Mouse (Mus musculus) MEL (cell line): Measurements from ENCODE around the gene Prmt1. TPM values are rescaled to one million over a fixed set of nuclear protein-coding genes. Genes with fewer than 3 reads are reported as not detected.
A peak's percentile ranks its signal among the peaks of the same experiment; 100 is the strongest.

Experiments used
- DNase-seq: peaks from one replicate; pipeline ENCODE4 v3.0.0; 2011; ENCODE audit warnings: low read depth, low spot score
- H3K27ac ChIP-seq: 2 replicates; pipeline ENCODE4 v1.5.1; 2012; ENCODE audit warnings: low read depth, mild to moderate bottlenecking, control low read depth, low read length, moderate library complexity; ENCODE audit not compliant: control insufficient read depth
- H3K27me3 ChIP-seq, 2 experiments: fragments of 150-350 bp in 1 of 2; sonication (generic) in 1 of 2; 2 replicates each; pipeline ENCODE4 v1.6.1; 2012; ENCODE audit warnings: low read length in 2 of 2, mild to moderate bottlenecking in 2 of 2, improper control_type of control experiment in 1 of 2, moderate library complexity in 1 of 2; ENCODE audit not compliant: insufficient read depth in 2 of 2, control insufficient read depth in 1 of 2
- H3K36me3 ChIP-seq, 2 experiments: 2 replicates each; pipeline ENCODE4 v1.6.1; 2012 to 2014; ENCODE audit warnings: low read length in 2 of 2, improper control_type of control experiment in 1 of 2, inconsistent platforms in 1 of 2, mild to moderate bottlenecking in 1 of 2; ENCODE audit not compliant: insufficient read depth in 2 of 2, control insufficient read depth in 1 of 2
- H3K4me1 ChIP-seq, 2 experiments: fragments of 150-350 bp in 1 of 2; sonication (generic) in 1 of 2; 2 replicates each; pipeline ENCODE4 v1.6.1; 2012; ENCODE audit warnings: low read length in 2 of 2, improper control_type of control experiment in 1 of 2, mild to moderate bottlenecking in 1 of 2; ENCODE audit not compliant: insufficient read depth in 2 of 2, control insufficient read depth in 1 of 2
- H3K4me3 ChIP-seq, 2 experiments: fragments of 150-350 bp in 1 of 2; sonication (generic) in 1 of 2; 2 replicates each; pipeline ENCODE4 v1.5.1; 2012; ENCODE audit warnings: low read depth in 2 of 2, low read length in 2 of 2, mild to moderate bottlenecking in 2 of 2, moderate library complexity in 2 of 2, control low read depth in 1 of 2, improper control_type of control experiment in 1 of 2; ENCODE audit not compliant: control insufficient read depth in 1 of 2, insufficient read depth in 1 of 2
- H3K79me2 ChIP-seq: 2 replicates; pipeline ENCODE4 v1.6.1; 2012; ENCODE audit warnings: mild to moderate bottlenecking, low read length, moderate library complexity; ENCODE audit not compliant: control insufficient read depth, poor library complexity, insufficient read depth
- H3K9ac ChIP-seq: 2 replicates; pipeline ENCODE4 v1.6.1; 2012; ENCODE audit warnings: low read depth, mild to moderate bottlenecking, control low read depth, low read length, moderate library complexity; ENCODE audit not compliant: control insufficient read depth, poor library complexity, severe bottlenecking
- H3K9me3 ChIP-seq: fragments of 150-350 bp; sonication (generic); replicated peaks from 2 replicates; pipeline ENCODE4 v1.6.1; 2012; ENCODE audit warnings: mild to moderate bottlenecking, low read length, improper control_type of control experiment, moderate library complexity; ENCODE audit not compliant: insufficient read depth
- BHLHE40 ChIP-seq: IDR thresholded peaks from 2 replicates; pipeline ENCODE4 v1.6.1; 2012; ENCODE audit warnings: low read depth, mild to moderate bottlenecking, inconsistent platforms, low read length, improper control_type of control experiment, borderline replicate concordance
- CHD2 ChIP-seq: IDR thresholded peaks from 2 replicates; pipeline ENCODE4 v1.6.1; 2011; ENCODE audit warnings: low read length, improper control_type of control experiment
- EP300 ChIP-seq, 2 experiments: IDR thresholded peaks; 2 replicates each; pipeline ENCODE4 v1.6.1; 2011; ENCODE audit warnings: improper control_type of control experiment in 2 of 2, low read length in 2 of 2, low read depth in 1 of 2, mild to moderate bottlenecking in 1 of 2
- GABPA ChIP-seq: IDR thresholded peaks from 2 replicates; pipeline ENCODE4 v1.6.1; 2012; ENCODE audit warnings: low read depth, mild to moderate bottlenecking, inconsistent platforms, low read length, improper control_type of control experiment, moderate library complexity
- HCFC1 ChIP-seq: IDR thresholded peaks from 2 replicates; pipeline ENCODE4 v1.6.1; 2012; ENCODE audit warnings: low read depth, mild to moderate bottlenecking, inconsistent platforms, low read length, improper control_type of control experiment, moderate library complexity
- MAFK ChIP-seq: IDR thresholded peaks from 2 replicates; pipeline ENCODE4 v1.6.1; 2011; ENCODE audit warnings: low read depth, mild to moderate bottlenecking, low read length, improper control_type of control experiment, borderline replicate concordance
- MAX ChIP-seq: IDR thresholded peaks from 2 replicates; pipeline ENCODE4 v1.6.1; 2011; ENCODE audit warnings: low read length, improper control_type of control experiment
- MAZ ChIP-seq: IDR thresholded peaks from 2 replicates; pipeline ENCODE4 v1.6.1; 2012; ENCODE audit warnings: low read depth, mild to moderate bottlenecking, inconsistent platforms, low read length, improper control_type of control experiment
- MEF2A ChIP-seq: IDR thresholded peaks from 2 replicates; pipeline ENCODE4 v1.6.1; 2014; ENCODE audit warnings: low read depth, mild to moderate bottlenecking, inconsistent platforms, low read length, improper control_type of control experiment; ENCODE audit not compliant: poor library complexity, insufficient replicate concordance, severe bottlenecking; ENCODE audit errors: extremely low read depth
- NRF1 ChIP-seq: IDR thresholded peaks from 2 replicates; pipeline ENCODE4 v1.6.1; 2014; ENCODE audit warnings: low read depth, mild to moderate bottlenecking, inconsistent platforms, low read length, improper control_type of control experiment, moderate library complexity; ENCODE audit not compliant: poor library complexity, insufficient read depth, severe bottlenecking
- POLR2AphosphoS5 ChIP-seq: IDR thresholded peaks from 2 replicates; pipeline ENCODE4 v1.6.1; 2012; ENCODE audit warnings: low read depth, borderline replicate concordance, mild to moderate bottlenecking, inconsistent platforms, low read length, moderate library complexity, mixed read lengths
- RAD21 ChIP-seq: IDR thresholded peaks from 2 replicates; pipeline ENCODE4 v1.6.1; 2011; ENCODE audit warnings: mild to moderate bottlenecking, low read depth, low read length, improper control_type of control experiment
- SIN3A ChIP-seq: IDR thresholded peaks from 2 replicates; pipeline ENCODE4 v1.6.1; 2012; ENCODE audit warnings: low read length, improper control_type of control experiment, inconsistent platforms
- SMC3 ChIP-seq: IDR thresholded peaks from 2 replicates; pipeline ENCODE4 v1.6.1; 2011; ENCODE audit warnings: low read depth, low read length, improper control_type of control experiment
- TAL1 ChIP-seq: IDR thresholded peaks from 2 replicates; pipeline ENCODE4 v1.6.1; 2012; ENCODE audit warnings: mild to moderate bottlenecking, inconsistent platforms, low read length, moderate library complexity, mixed read lengths
- TBP ChIP-seq: IDR thresholded peaks from 2 replicates; pipeline ENCODE4 v1.8.0; 2011; ENCODE audit warnings: low read depth, low read length, improper control_type of control experiment
- TCF12 ChIP-seq: IDR thresholded peaks from 2 replicates; pipeline ENCODE4 v1.6.1; 2014; ENCODE audit warnings: low read depth, mild to moderate bottlenecking, inconsistent platforms, low read length, improper control_type of control experiment, moderate library complexity
- UBTF ChIP-seq: IDR thresholded peaks from 2 replicates; pipeline ENCODE4 v1.6.1; 2012; ENCODE audit warnings: low read depth, mild to moderate bottlenecking, inconsistent platforms, low read length, improper control_type of control experiment, moderate library complexity, borderline replicate concordance; ENCODE audit not compliant: insufficient read depth
- USF1 ChIP-seq: IDR thresholded peaks from 2 replicates; pipeline ENCODE4 v1.6.1; 2014; ENCODE audit warnings: low read depth, mild to moderate bottlenecking, inconsistent platforms, low read length, improper control_type of control experiment, moderate library complexity
- USF2 ChIP-seq, 2 experiments: IDR thresholded peaks; 2 replicates each; pipeline ENCODE4 v1.6.1; 2011 to 2012; ENCODE audit warnings: improper control_type of control experiment in 2 of 2, low read length in 2 of 2, borderline replicate concordance in 1 of 2, inconsistent platforms in 1 of 2, low read depth in 1 of 2, mild to moderate bottlenecking in 1 of 2; ENCODE audit not compliant: insufficient read depth in 1 of 2
- ZNF384 ChIP-seq: IDR thresholded peaks from 2 replicates; pipeline ENCODE4 v1.6.1; 2012; ENCODE audit warnings: low read depth, mild to moderate bottlenecking, inconsistent platforms, low read length, improper control_type of control experiment
- polyA plus RNA-seq, 2 experiments: library from polyadenylated mRNA; stranded (reverse) in 1 of 2; unstranded in 1 of 2; fragments of >175 nt in 1 of 2; fragments of >200 nt in 1 of 2; gene quantifications; 2 replicates each; pipeline versions ENCODE4 v1.2.1 to v1.2.4; 2012; ENCODE audit warnings: low replicate concordance in 2 of 2, low read depth in 1 of 2; ENCODE audit not compliant: insufficient read length in 2 of 2, insufficient read depth in 1 of 2, missing spikeins in 1 of 2
- total RNA-seq: library from RNA; depleted of rRNA; stranded (reverse); fragments of 300-350 nt; gene quantifications from 2 replicates; pipeline ENCODE4 v1.2.3, GENCODE M21; 2012

Gene Prmt1
- total and polyA plus RNA-seq, 3 experiments: 254 to 715 (median 317) TPM

DNA sequence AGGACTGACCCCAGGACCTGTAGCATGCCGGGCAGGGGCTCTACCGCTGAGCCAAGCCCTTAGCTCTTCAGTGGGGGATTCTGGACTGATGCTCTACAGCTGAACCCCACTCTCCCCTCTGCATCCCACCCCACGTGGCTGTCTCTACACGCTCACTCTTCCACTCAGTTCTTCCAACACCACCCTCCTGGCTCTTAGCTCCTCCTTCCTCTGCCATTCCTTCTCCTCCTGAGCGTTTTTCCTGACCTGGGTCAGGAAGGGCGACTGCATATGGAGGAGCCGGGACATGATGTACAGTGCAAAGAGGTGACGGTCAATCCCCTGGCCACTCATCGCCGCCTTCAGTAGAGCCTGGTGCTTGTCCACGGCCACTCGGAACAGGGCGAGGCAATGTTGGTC lies 25.9 kb downstream of the Prmt1 start:
- H3K9ac ChIP-seq: no peak overlapping the region
- no peaks in the 10 kb centered on the region for H3K79me2 ChIP-seq
- no peak overlapping the region for H3K4me3 ChIP-seq
- no peaks in the 10 kb centered on the region for H3K27me3 ChIP-seq
- peaks cover 0 to 4% of the 10 kb centered on the region in 2 experiments; a peak in 1 of 4 replicates for H3K4me1 ChIP-seq
- no peak for DNase-seq
- no peak for TF ChIP-seq NRF1
- TF ChIP-seq GABPA: no peak
- TF ChIP-seq SIN3A: no peak
- no peak for TF ChIP-seq TAL1
- TF ChIP-seq ZNF384: no peak
- no peak for TF ChIP-seq MEF2A
- no peak for TF ChIP-seq MAX
- no peak for TF ChIP-seq USF1
- no peak for TF ChIP-seq RAD21
- no peak for TF ChIP-seq EP300 (IDR thresholded peaks at IDR 0.05; ENCODE audit: low read depth in 1 of 2, low read length in 2 of 2)
- TF ChIP-seq TCF12: no peak
- no peak for TF ChIP-seq TBP
- no peak for TF ChIP-seq UBTF
- TF ChIP-seq SMC3: no peak
- TF ChIP-seq HCFC1: no peak
- no peak for TF ChIP-seq CHD2
- TF ChIP-seq MAFK: no peak
- no peak for TF ChIP-seq BHLHE40
- TF ChIP-seq USF2 (IDR thresholded peaks at IDR 0.05; ENCODE audit: borderline replicate concordance in 1 of 2, insufficient read depth in 1 of 2, low read depth in 1 of 2, low read length in 2 of 2): no peak
- TF ChIP-seq, all 39 proteins: peak for 0
- no peaks in the 10 kb centered on the region for H3K9me3 ChIP-seq
- no peaks in the 10 kb centered on the region for H3K36me3 ChIP-seq
- no peak overlapping the region for H3K27ac ChIP-seq

DNA sequence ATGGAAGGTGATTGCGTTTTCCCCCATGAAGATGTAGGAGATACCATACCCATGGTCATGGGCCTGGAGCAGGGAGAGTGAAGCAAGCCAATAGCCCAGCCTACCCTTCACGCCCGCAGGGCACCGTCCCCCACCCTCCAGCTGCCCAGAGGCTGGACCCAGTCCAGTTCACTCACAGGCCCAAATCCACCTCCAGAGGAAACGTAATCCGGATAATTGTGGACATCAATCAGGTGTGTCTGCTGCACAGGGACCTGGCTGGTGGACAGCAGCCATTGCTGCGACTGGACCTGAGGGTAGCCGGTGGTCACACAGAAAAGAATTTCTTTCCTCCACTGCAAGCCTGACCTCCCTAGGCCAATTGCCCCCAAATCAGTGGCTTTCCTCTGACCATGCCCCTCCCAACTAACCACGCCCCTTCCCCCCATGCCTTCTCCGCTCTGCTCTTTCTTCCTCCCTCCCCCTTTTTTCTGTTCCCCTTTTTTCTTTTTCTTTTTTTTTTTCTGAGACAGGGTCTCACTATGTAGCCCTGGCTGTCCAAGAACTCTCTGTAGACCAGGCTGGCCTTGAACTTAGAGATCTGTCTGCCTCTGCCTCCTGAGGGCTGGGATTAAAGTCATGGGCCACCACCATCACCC lies 26.4 kb downstream of the Prmt1 start:
- Histone ChIP-seq H3K9ac (no peak overlapping the region), H3K27me3 (no peaks in the 10 kb centered on the region), H3K79me2 (no peaks in the 10 kb centered on the region), H3K9me3 (no peaks in the 10 kb centered on the region), H3K4me1 (peaks cover 0 to 4% of the 10 kb centered on the region in 2 experiments; a peak in 1 of 4 replicates), H3K4me3 (no peak overlapping the region), H3K27ac (no peak overlapping the region), H3K36me3 (no peaks in the 10 kb centered on the region)
- TF ChIP-seq TAL1 (no peak), POLR2AphosphoS5 (no peak), ZNF384 (peak; percentile 86), MAZ (peak; percentile 50; the same call in 1 of the 2 replicates)
- peak; percentile 54 for DNase-seq
